Mouse (Mus musculus): ENCODE results near the gene Gm9736. TPM values are rescaled to one million over a fixed set of nuclear protein-coding genes. Genes with fewer than 3 reads are reported as not detected.
"Not testable (repeated sequence)": the region's sequence is repeated elsewhere in the genome, so short reads cannot be mapped to it uniquely, and the experiment has no call there.

Gm9736 gene
- polyA plus RNA-seq, 1 experiment from 2014 or later: not detected

- Histone ChIP-seq H3K9ac (ENCODE audit: low read depth, low read length) (no peak overlapping the region), H3K27ac (ENCODE audit: low read depth, low read length) (no peak overlapping the region), H3K27me3 (replicated peaks; ENCODE audit: control insufficient read depth, insufficient read depth, low read length) (no peaks in the 10 kb centered on the region; the same call in 1 of the 2 replicates), H3K4me2 (no peak overlapping the region), H3K4me3 (ENCODE audit: low read depth, low read length) (no peak overlapping the region), H3K36me3 (ENCODE audit: control insufficient read depth, insufficient read depth, low read length) (no peaks in the 10 kb centered on the region), H3K9me3 (ENCODE audit: control insufficient read depth, low read length) (peaks cover 7% of the 10 kb centered on the region; the same call in 1 of the 2 replicates), H3K4me1 (replicated peaks; ENCODE audit: control insufficient read depth, insufficient read depth, low read length) (no peaks in the 10 kb centered on the region)
- DNase-seq (ENCODE audit: low spot score): no peak
- no peak for ATAC-seq (replicated peaks; ENCODE audit: low FRiP score)
- 83% methylated on average over 4 of the region's 4 CpGs for WGBS
These were observed 12.2 kb downstream of the Gm9736 start for GRCm38 (mm10) chr10:77738929-77739328.

DNA sequence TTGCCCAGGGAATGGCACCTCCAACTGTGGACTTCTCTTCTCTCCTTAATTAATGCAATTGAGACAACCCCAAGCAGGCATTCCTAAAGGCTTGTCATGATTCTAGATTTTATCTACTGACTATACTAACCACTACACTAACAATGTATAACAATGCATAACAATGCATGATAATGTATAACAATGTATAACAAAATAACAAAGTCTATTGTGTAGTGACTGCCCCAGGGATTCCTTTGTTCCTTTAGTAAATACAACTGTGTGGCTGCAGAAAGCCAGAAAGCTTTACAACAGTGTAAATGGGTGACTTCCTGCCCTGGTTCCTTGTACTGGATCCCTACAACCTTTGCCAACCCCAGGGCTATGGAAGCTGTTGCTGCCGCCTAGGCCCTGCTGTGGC, 15.2 kb downstream of the Gm9736 start:
- H3K9me3 ChIP-seq (ENCODE audit: control insufficient read depth, low read length): peaks cover 7% of the 10 kb centered on the region; the same call in 1 of the 2 replicates
- H3K27ac ChIP-seq (ENCODE audit: low read depth, low read length): no peak overlapping the region
- H3K4me3 ChIP-seq (ENCODE audit: low read depth, low read length): no peak overlapping the region
- no peak for DNase-seq (ENCODE audit: low spot score)
- ATAC-seq (replicated peaks; ENCODE audit: low FRiP score): no peak
- no peak overlapping the region for H3K9ac ChIP-seq (ENCODE audit: low read depth, low read length)
- WGBS: 86% methylated on average over 1 of the region's 1 CpGs
- no peak overlapping the region for H3K4me2 ChIP-seq
- H3K36me3 ChIP-seq (ENCODE audit: control insufficient read depth, insufficient read depth, low read length): no peaks in the 10 kb centered on the region
- no peaks in the 10 kb centered on the region for H3K4me1 ChIP-seq (replicated peaks; ENCODE audit: control insufficient read depth, insufficient read depth, low read length)
- H3K27me3 ChIP-seq (replicated peaks; ENCODE audit: control insufficient read depth, insufficient read depth, low read length): no peaks in the 10 kb centered on the region; the same call in 1 of the 2 replicates

- DNase-seq (ENCODE audit: low spot score): no peak
- no peak overlapping the region for H3K4me3 ChIP-seq (ENCODE audit: low read depth, low read length)
- H3K36me3 ChIP-seq (ENCODE audit: control insufficient read depth, insufficient read depth, low read length): no peaks in the 10 kb centered on the region
- H3K4me1 ChIP-seq (replicated peaks; ENCODE audit: control insufficient read depth, insufficient read depth, low read length): no peaks in the 10 kb centered on the region
- no peak overlapping the region for H3K9ac ChIP-seq (ENCODE audit: low read depth, low read length)
- 0 out of 2 replicates have a peak, but pooled peaks cover 3% of the 10 kb centered on the region for H3K9me3 ChIP-seq (ENCODE audit: control insufficient read depth, low read length)
- no peaks in the 10 kb centered on the region for H3K27me3 ChIP-seq (replicated peaks; ENCODE audit: control insufficient read depth, insufficient read depth, low read length)
- H3K27ac ChIP-seq (ENCODE audit: low read depth, low read length): no peak overlapping the region
- ATAC-seq (replicated peaks; ENCODE audit: low FRiP score): no peak
- no peak overlapping the region for H3K4me2 ChIP-seq
- 44% methylated on average over 4 of the region's 4 CpGs for WGBS
These were observed 21.9 kb downstream of the Gm9736 start for GRCm38 (mm10) chr10:77729241-77729640.

DNA sequence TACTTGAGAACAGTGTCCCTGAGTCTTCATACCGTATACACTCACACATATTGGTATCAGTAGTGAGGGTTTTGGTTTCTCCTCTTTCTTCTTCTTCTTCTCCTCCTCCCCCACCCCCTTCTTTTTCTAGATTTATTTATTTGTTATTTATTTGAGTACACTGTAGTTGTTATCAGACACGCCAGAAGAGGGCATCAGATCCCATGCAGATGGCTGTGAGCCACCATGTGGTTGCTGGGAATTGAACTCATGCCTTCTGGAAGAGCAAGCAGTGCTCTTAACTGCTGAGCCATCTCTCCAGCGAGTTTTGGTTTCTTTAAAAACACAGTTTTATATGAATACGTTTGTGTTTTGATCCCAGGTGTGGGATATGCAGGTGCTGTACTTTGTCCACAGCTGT, 22.9 kb downstream of the Gm9736 start:
- Histone ChIP-seq H3K27ac (ENCODE audit: low read depth, low read length) (no peak overlapping the region), H3K4me3 (ENCODE audit: low read depth, low read length) (no peak overlapping the region), H3K27me3 (replicated peaks; ENCODE audit: control insufficient read depth, insufficient read depth, low read length) (no peaks in the 10 kb centered on the region), H3K9me3 (ENCODE audit: control insufficient read depth, low read length) (no peaks in the 10 kb centered on the region), H3K4me1 (replicated peaks; ENCODE audit: control insufficient read depth, insufficient read depth, low read length) (no peaks in the 10 kb centered on the region), H3K9ac (ENCODE audit: low read depth, low read length) (no peak overlapping the region), H3K36me3 (ENCODE audit: control insufficient read depth, insufficient read depth, low read length) (no peaks in the 10 kb centered on the region), H3K4me2 (no peak overlapping the region)
- ATAC-seq (replicated peaks; ENCODE audit: low FRiP score) (no peak), DNase-seq (ENCODE audit: low spot score) (no peak)
- WGBS: 53% methylated on average over 4 of the region's 4 CpGs

DNA sequence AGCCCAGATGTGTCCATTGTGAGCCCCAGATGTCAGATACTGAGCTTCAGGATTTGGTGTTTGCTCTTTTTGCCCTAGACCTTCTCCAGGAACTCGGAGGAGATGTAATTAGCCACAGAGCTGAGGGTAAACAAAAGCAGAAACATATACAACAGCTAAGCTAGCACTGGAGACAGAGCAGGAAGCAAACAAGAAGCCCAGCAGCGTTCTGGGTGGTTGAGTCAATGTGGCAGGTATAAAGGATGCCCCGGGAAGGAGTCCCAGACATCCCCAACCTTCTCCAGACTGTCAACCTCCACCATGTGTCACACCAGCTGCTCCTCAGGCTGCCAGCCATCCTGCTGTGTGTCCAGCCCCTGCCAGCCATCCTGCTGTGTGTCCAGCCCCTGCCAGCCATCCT, 25.0 kb downstream of the Gm9736 start, which contains the start of gene Gm10100:
Gene Gm10100, plus strand, starts transcription at position 301 of the 400 bp plus-strand sequence.
- H3K9ac ChIP-seq (ENCODE audit: low read depth, low read length): no peak within 1 kb of the TSS
- H3K36me3 ChIP-seq (ENCODE audit: control insufficient read depth, insufficient read depth, low read length): no peaks in the 10 kb centered on the region
- H3K27me3 ChIP-seq (replicated peaks; ENCODE audit: control insufficient read depth, insufficient read depth, low read length): no peaks in the 10 kb centered on the region
- H3K27ac ChIP-seq (ENCODE audit: low read depth, low read length): no peak within 1 kb of the TSS
- no peaks in the 10 kb centered on the region for H3K9me3 ChIP-seq (ENCODE audit: control insufficient read depth, low read length)
- no peak within 1 kb of the TSS for H3K4me3 ChIP-seq (ENCODE audit: low read depth, low read length)
- ATAC-seq (replicated peaks; ENCODE audit: low FRiP score) (no peak), DNase-seq (ENCODE audit: low spot score) (no peak)
- no peaks in the 10 kb centered on the region for H3K4me1 ChIP-seq (replicated peaks; ENCODE audit: control insufficient read depth, insufficient read depth, low read length)
- no peak within 1 kb of the TSS for H3K4me2 ChIP-seq
- WGBS: 53% methylated on average over 3 of the region's 3 CpGs

DNA sequence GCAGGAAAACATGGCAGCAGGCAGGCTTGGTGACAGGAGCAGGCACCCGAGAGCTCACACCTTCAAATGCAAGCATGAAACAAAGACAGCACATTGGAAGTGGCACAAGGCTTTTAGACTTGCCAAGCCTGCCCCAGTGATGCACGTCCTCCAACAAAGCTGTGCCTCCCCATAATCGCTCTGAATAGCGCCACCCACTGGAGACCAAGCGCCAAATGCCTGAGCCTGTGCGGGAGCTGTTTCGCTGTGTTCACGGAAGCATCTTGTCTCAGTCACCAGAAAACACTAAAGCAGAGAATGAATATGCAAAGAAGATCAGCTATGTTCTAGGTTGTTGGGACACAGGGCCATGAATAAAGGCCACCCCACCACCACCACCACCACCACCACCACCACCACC, 26.3 kb downstream of the Gm9736 start:
- DNase-seq (ENCODE audit: low spot score) (no peak), ATAC-seq (replicated peaks; ENCODE audit: low FRiP score) (no peak)
- H3K36me3 ChIP-seq (ENCODE audit: control insufficient read depth, insufficient read depth, low read length): no peaks in the 10 kb centered on the region
- no peak overlapping the region for H3K27ac ChIP-seq (ENCODE audit: low read depth, low read length)
- H3K9me3 ChIP-seq (ENCODE audit: control insufficient read depth, low read length): no peaks in the 10 kb centered on the region
- no peaks in the 10 kb centered on the region for H3K27me3 ChIP-seq (replicated peaks; ENCODE audit: control insufficient read depth, insufficient read depth, low read length)
- no peak overlapping the region for H3K4me3 ChIP-seq (ENCODE audit: low read depth, low read length)
- no peak overlapping the region for H3K9ac ChIP-seq (ENCODE audit: low read depth, low read length)
- WGBS: 69% methylated on average over 8 of the region's 8 CpGs
- no peak overlapping the region for H3K4me2 ChIP-seq
- H3K4me1 ChIP-seq (replicated peaks; ENCODE audit: control insufficient read depth, insufficient read depth, low read length): no peaks in the 10 kb centered on the region

GRCm38 (mm10) chr10:77720299-77720698, 30.9 kb downstream of the Gm9736 start, which contains the start of gene Krtap12-1:
Krtap12-1 (plus strand) TSS chr10:77720599.
- H3K4me3 ChIP-seq (ENCODE audit: low read depth, low read length); H3K9ac ChIP-seq (ENCODE audit: low read depth, low read length); H3K9me3 ChIP-seq (ENCODE audit: control insufficient read depth, low read length); DNase-seq (ENCODE audit: low spot score); H3K4me1 ChIP-seq (replicated peaks; ENCODE audit: control insufficient read depth, insufficient read depth, low read length); ATAC-seq (replicated peaks; ENCODE audit: low FRiP score); H3K4me2 ChIP-seq; H3K27ac ChIP-seq (ENCODE audit: low read depth, low read length); H3K36me3 ChIP-seq (ENCODE audit: control insufficient read depth, insufficient read depth, low read length); H3K27me3 ChIP-seq (replicated peaks; ENCODE audit: control insufficient read depth, insufficient read depth, low read length): not testable (repeated sequence)
- WGBS: 78% methylated on average over 1 of the region's 1 CpGs

GRCm38 (mm10) chr10:77715507-77715906, 35.6 kb downstream of the Gm9736 start, which contains the start of gene Gm10142:
Gm10142 (plus strand) TSS chr10:77715807.
- 79% methylated on average over 1 of the region's 1 CpGs for WGBS
- Histone ChIP-seq H3K4me2 (no peak within 1 kb of the TSS), H3K9ac (ENCODE audit: low read depth, low read length) (no peak within 1 kb of the TSS), H3K4me1 (replicated peaks; ENCODE audit: control insufficient read depth, insufficient read depth, low read length) (no peaks in the 10 kb centered on the region), H3K36me3 (ENCODE audit: control insufficient read depth, insufficient read depth, low read length) (no peaks in the 10 kb centered on the region), H3K9me3 (ENCODE audit: control insufficient read depth, low read length) (no peaks in the 10 kb centered on the region), H3K27me3 (replicated peaks; ENCODE audit: control insufficient read depth, insufficient read depth, low read length) (no peaks in the 10 kb centered on the region), H3K27ac (ENCODE audit: low read depth, low read length) (no peak within 1 kb of the TSS), H3K4me3 (ENCODE audit: low read depth, low read length) (no peak within 1 kb of the TSS)
- ATAC-seq (replicated peaks; ENCODE audit: low FRiP score) (no peak), DNase-seq (ENCODE audit: low spot score) (no peak)

DNA sequence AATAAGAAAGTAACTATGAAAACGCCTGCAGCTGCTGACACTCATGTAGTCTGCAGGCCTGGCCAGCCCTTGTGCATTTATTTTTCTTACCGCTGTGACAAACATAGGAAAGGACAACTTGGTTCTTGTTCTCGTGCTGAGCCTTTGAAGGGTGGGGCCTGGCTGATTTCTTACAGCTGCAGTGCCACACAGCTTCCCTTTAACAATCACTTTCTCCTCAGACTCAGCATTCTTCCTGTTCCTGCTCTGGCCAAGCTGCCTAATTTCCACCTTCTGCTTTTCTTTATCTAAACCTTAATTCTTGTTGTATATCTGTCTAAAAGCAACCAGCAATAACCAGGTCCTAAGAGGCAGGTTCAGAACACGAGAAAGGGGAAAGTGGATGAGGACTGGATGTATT, 37.4 kb downstream of the Gm9736 start:
- Histone ChIP-seq H3K27me3 (replicated peaks; ENCODE audit: control insufficient read depth, insufficient read depth, low read length) (no peaks in the 10 kb centered on the region), H3K4me3 (ENCODE audit: low read depth, low read length) (no peak overlapping the region), H3K4me2 (no peak overlapping the region), H3K27ac (ENCODE audit: low read depth, low read length) (no peak overlapping the region), H3K9me3 (ENCODE audit: control insufficient read depth, low read length) (no peaks in the 10 kb centered on the region), H3K36me3 (ENCODE audit: control insufficient read depth, insufficient read depth, low read length) (no peaks in the 10 kb centered on the region), H3K9ac (ENCODE audit: low read depth, low read length) (no peak overlapping the region), H3K4me1 (replicated peaks; ENCODE audit: control insufficient read depth, insufficient read depth, low read length) (no peaks in the 10 kb centered on the region)
- no peak for DNase-seq (ENCODE audit: low spot score)
- 48% methylated on average over 4 of the region's 4 CpGs for WGBS
- ATAC-seq (replicated peaks; ENCODE audit: low FRiP score): no peak

All from liver, embryonic 11.5 days (tissue).